Mouse (Mus musculus): ENCODE measurements around the gene Hhipl2.
"Not testable (repeated sequence)": the region's sequence is repeated elsewhere in the genome, so short reads cannot be mapped to it uniquely, and the experiment has no call there.

The Hhipl2 gene

DNA sequence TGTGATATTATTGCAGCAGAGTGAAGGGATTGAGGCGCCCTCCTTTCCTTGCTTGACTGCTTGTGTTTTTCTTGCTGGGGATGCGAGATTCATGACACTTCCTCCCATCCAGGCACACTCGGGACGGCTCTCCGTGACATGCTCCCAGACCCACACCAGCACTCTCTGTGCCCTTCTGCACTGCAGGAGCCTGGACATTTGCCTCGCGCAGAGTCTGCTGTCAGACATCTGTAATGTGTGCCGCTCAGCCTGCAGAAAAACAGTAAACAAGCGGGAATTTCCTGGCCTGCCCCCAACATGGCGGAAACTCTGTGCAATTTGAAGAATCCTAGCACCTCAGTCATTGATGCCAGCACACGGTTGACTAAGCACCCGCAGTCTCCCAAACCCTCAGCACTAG, at the start of gene Hhipl2:
Gene Hhipl2 (plus strand): TSS at position 343 of the 400 bp plus-strand sequence.
- DNase-seq (ENCODE audit: low spot score) = no peak

DNA sequence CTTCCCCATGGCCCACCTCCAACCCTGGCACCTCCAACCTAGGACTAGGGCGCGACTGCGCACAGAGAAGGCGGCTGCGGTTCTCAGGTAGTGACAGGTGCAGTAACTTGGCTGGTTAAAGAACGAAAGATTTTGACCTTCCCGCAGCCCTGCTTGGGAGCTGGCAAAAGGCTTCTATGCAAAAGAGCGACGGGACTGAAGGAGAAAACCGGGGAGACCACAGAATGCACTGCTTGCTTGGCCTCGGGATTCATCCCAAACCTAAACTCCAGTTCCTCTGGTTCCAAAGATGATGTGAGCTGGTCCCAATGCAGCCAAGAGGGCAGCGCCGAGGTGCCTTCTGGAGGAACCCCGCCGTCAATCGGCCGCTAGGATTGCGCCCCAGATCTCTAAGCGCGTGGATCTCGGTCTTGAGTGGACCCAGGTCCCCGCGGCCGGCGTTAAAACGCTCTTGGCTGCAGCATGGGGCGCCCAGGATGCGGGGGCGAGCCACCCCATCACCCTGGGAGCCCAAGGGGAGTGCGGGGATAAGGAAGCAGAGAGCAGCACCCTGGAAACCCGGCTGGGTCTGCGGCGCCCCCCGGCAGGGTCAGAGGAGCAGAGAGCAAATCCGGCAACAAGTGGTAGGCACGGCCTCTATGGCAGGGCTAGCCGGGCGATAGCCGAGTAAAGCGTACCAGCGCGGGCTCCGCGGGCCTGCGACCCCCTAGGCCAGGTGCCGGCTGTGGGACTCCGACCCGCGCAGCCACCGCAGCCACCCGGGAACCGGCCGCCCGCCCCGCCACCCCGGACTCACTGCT, 49.2 kb upstream of the Hhipl2 start:
- no peak for DNase-seq (ENCODE audit: low spot score)

DNA sequence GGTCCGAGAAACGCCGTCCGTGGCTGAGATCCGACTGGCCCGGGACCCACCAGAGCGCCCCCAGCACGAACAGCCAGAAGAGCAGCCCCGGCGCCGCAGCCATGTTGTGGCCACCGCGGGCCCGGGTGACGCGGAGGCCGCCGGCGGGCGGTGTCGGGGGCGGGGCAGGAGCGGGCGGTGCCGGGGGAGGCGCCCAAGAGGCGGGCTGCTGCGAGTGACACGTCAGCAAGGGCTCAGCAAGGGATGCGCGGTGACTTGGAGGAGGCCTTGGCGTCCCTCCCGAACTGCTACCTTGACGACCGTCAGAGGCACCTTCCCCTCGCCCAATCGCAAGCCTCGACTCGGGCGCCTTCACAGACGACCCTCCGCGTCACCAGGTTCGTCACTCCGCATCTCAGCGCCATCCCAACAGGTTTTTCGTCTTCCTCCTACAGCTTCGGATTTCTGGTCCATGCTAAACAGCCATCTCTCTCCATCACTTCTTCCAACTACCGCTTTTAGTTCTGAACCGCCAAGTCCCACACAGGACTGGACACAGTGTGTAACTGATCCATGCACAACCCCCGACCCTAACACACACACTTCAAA, 48.5 kb upstream of the Hhipl2 start, which contains the start of gene Mia3:
Gene Mia3 (minus strand): TSS at position 127 of the 588 bp plus-strand sequence.
- DNase-seq (ENCODE audit: low spot score) = peak; percentile 86

DNA sequence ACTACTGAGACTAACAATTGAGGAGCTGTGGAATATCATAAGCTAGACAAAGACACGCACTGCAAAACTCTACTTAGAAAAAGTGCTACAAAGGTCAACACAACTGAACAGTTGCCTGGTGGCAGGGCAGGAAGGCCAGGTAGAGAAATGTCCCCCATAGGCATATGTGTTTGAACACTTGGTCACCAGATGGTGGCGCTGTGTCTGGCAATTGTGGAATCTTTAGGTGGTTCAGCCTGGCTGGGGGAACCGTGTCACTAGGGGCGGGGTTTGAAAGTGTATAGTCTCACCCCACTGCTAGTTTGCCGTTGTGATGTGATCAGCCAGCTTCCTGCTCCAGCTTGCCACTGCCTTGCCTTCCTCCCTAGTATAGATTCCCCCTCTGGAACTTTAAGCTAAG, 43.3 kb upstream of the Hhipl2 start:
- no peak for DNase-seq (ENCODE audit: low spot score)

DNA sequence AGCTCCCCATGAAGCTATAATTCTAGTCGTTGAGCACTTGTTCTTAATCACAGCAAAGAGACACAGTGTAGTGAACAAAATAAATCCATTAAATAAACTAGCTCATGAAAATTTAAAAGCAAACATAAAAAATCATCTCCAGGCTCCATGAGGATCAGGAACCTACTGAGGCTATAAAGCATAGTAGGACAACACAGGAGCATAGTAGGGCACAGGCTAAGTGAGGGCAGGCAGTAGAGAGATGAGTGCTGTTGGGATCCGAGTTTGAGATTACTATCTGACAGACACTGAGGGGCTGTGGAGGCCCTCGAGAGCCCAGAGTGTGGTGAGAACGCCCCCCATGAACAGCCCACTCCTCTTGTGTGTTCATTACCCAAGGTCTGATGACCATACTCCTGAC, 41.0 kb upstream of the Hhipl2 start:
- DNase-seq (ENCODE audit: low spot score) = no peak

DNA sequence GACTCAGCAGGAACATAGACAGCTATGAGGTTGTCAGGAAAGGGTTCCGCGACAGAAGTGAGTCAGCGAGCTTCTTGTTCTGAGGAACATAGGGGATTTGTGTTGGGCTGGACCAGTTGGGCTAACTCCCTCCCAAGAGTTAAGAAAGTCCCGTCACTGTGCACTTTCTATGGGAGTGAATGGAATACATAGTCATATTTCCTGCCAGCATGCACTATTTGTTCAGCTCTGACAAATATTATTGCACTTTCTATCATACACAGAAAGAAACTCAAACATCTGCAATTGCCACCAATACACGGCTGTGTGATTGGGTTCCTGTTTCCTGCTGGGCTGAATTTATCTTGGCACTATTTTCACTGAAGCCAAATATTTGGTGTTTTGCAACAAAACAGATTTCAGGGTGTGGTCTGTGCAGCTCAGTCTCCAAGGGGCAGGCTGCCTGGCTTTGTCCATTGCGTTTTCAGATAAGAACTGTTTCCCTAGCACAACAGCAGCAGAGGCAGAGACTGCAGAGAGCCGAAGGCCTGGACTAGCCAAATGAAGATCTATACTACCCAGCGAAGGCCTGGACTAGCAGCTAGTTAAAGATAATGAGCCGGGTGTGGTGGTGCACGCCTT, 39.6 kb upstream of the Hhipl2 start:
- DNase-seq (ENCODE audit: low spot score) = no peak

DNA sequence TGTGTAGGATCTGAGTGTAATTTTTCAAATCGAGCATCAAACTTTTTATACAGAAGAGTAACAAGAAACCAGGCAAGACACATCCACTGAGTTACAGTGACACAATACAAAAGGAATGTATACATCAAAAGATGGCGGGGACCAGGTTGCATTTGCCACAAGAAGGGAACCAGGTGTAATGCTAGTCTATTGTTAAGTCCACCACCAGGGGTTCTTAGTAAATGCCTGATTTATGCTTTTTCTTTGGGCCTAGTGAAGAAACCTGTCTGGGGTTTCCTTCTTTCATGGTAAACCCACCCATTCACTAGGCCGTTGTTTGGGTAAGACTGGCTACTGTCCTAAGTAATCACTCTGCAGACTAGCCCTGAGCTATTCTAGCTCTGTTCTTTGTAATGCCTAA, 38.6 kb upstream of the Hhipl2 start:
- not testable (repeated sequence) for DNase-seq (ENCODE audit: low spot score)

DNA sequence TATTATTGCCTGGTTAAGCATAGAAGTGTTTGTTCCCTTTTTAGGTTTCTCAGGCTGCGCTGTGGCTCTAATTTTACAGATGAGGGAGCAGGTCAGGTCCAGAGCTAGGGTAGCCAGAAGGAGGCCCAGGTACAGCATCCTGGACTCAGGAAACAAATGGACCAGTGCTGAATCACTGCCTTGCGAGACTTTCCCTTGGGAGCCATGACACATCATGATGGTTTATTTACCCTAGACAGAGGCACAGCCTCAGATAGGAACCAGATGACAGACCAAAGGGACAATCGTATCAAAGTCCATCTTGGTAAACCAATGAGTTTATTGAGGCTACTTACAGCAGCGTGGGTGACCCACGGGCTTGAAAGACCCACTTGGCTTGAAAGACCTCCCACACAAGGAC, 36.2 kb upstream of the Hhipl2 start:
- DNase-seq (ENCODE audit: low spot score) = no peak

DNA sequence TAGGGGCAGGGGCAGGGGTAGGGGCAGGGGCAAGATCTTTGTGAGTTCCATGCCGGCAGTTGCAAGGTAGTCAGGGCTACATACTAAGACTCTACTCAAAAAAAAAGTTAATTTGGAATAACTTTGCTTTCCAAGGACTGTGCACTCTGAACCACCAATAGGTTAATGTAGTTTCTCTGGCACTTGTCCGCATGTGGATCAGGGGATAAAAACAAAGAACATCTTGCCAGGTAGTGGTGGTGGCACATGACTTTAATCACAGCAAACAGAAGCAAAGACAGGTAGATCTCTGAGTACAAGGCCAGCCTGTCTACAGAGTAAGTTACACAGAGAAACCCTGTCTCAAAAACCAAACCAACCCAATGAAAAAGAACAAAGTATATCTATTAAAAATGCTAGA, 35.4 kb upstream of the Hhipl2 start:
- no peak for DNase-seq (ENCODE audit: low spot score)

DNA sequence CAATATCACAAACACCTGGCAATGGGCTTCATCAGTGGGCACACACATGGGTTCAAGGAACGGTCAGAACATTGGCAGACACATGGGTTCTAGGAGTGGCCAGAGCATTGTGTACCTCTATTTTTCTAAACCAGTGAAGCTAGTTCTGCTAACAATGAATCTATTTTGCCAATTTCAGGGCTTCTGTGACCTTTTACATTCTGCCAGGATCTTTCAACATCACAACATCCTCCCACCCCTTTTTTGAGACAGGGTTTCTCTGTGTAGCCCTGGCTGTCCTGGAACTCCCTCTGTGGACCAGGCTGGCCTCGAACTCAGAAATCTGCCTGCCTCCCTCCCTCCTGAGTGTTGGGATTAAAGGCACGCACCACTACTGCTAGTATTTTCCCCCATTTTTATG, 30.6 kb upstream of the Hhipl2 start:
- DNase-seq (ENCODE audit: low spot score) = not testable (repeated sequence)

DNA sequence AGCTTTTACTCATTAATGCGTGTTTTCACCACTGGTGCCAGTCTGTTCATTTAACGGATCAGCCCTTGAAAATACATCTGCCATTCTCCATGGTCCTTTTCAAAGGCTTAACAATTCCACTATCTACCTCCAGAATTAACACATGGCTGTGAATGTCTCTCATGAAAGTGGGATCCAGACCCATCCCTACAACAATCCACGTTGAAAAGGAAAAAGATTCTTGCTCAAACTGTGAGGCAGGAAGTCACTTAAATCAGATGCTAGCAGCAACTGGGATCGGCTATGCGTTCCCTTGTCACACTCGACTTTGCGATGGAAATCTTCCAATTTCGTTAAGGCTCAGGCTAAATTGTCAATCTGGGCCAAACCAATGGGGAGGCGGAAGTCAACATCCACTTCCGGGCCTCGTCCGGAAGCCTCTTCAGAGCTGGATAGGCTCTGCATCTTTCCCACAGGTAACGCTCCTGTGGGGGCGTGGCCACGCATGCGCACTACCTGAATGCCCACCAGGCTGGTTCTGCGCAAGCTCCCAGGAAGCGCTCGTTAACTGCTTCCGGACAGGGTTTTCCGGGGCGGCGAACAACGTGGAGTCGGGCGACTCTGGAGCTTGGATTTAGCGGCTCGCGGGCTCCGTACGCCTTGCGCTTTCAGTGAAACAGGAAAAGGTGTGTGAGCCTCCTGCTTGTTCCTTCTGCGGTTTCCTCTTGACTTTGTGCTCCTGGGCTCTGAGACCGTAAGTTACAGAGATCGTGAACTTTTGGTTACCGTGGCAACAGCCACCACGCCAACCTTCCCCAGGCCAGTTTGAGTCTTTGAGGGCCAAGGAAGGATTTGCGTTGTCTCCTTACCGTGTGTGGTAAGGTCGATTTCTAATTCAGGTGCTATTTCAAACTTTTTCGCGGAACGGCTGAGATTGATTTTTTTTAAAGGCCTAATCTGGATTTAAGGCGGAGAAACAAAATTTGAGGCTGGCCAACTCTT, 29.3 kb upstream of the Hhipl2 start, which contains the start of gene Taf1a:
Gene Taf1a (plus strand): TSS at position 556 of the 981 bp plus-strand sequence.
- DNase-seq (ENCODE audit: low spot score) = peak; percentile 86

DNA sequence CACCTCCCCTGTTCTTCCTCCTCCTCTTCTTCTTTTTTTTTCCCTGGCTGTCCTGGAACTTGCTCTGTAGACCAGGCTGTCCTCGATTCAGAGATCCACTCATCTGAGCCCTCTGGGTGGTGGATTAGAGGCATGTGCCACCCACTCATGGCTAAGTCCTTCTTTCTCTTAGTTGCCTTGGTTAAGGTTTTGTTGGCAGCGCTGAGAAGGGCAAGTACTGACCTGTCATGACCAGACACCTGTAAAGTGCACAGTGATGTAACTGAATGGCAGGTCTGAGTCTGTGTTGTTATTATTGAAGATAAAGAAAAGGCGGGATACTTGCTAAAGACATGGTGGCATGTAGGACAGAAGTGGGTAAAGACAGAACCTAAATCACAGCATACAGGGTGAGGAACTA, 14.6 kb upstream of the Hhipl2 start:
- no peak for DNase-seq (ENCODE audit: low spot score)

DNA sequence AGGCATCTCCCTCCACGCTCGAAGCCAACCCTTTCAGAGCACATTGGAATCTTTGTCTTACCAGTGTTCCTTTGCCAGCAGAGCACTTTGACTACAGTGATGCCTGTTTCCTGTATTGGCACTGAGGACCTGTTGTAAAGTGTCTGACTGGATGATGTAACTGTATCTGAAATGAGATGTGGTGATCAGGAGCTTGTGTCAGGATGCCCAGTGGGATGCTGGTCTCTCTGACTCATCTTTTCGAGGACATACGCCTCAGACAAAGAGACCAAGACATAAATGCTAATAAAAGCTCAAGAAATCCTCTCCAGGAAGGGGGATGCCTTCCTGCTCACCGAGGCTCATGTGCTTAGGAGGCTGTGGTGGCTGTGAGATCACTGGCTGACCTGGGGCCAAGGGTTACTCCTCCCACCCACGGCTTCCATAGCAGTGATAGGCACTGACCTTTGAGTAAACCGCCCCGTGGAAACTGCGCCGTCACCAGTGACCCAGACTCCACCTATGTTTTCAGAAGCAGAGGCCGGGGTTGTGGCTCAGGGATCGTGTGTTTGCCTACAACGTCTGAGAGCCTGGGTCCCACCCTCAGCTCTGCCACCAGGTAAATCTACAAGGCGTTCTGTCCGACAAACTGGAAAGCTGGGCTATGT, 3.8 kb upstream of the Hhipl2 start:
- no peak for DNase-seq (ENCODE audit: low spot score)

DNA sequence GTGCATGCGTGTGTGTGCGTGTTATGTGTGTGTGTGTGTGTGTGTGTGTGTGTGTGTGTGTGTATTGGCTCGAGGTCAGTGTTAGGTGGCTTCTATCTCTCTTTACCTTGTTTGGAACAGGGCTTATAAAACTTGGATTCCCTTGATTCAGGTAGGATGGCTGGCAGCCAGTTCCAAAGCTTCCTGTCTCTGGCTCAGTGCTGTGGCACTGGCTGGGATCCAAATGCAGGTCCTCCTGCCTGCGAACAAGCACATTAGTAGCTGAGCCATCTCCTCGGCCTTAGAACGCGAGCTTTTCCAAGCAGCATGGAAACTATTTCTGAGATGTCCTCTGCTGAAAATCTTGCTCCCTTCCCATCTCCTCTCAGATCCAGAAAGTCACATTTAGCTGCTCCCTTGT, 1.7 kb downstream of the Hhipl2 start:
- no peak for DNase-seq (ENCODE audit: low spot score)

DNA sequence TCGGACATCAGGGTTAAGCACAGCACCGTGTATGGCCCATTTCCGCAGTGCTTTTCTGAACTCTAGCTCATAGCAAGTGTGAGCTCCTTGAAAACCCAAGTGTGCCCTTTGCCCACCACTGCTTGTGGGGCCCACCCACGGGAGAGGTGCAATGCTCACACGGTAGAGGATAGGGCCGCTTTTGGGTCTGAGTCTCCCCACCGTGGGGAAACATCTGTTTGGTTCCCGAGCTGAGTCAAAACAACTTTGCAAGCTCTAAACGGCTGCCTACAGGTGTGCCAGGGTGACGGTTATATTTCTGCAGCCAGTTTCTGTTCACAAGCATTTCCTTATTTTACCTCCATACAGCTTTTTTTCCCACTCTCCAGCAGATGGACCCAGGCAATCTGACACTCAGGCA, 2.3 kb downstream of the Hhipl2 start:
- no peak for DNase-seq (ENCODE audit: low spot score)

DNA sequence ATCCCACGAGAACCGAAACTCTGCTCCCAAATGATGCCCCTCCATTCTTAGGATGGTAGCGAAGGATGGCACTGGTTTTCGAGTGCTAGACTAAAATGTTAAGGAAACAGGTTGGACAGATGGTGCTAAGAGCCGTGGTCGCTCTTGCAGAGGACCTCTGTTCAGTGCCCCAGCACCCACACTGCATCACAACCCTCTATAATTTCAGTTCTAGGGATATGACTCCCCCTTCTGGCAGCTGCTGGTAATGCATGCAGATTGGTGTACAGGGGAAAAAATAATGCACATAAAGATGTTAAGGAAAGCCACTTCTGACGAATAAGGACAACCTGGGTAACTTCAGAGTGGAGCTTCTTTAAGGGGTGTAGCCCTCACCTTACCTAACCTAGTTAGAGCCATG, 6.1 kb downstream of the Hhipl2 start:
- DNase-seq (ENCODE audit: low spot score) = no peak

DNA sequence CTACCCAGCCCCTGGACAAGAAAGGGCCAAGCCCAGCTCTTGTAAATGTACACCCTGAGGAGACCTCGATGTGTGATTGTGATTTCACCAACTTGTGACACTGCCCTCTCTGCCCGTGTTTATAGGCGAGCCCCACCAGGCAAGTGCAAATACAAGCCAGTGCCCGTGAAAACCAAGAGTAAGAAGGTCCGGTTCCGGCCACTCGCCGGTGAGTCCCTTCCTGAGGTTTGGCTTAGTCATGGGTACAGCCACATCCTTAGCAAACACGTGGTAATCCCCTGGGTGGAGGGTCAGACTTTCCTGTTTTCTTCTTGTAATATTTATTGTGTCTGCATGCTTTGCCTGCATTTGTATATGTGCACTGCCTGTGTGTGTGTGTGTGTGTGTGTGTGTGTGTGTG, 16.9 kb downstream of the Hhipl2 start:
- no peak for DNase-seq (ENCODE audit: low spot score)

DNA sequence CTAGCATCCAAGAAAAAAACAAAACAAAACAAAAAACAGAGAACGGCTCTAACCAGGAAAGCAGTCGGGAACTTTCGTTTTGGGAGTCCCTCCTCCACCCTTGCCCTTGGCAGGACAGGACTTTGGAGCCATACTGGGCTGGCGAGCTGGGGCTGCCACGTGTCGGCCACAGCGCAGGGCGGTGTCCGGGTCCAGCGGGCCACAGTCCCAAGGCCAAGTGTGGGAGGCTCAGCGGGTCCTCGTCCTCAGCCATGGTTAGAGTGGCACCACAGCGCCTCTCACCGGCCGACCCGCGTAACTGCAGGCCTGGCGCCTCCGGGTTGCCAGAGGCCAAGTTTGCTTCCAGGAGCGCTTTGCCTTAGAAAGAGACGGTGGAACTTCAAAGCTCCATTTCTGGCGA, 21.0 kb downstream of the Hhipl2 start:
- peak; percentile 21 for DNase-seq (ENCODE audit: low spot score)

DNA sequence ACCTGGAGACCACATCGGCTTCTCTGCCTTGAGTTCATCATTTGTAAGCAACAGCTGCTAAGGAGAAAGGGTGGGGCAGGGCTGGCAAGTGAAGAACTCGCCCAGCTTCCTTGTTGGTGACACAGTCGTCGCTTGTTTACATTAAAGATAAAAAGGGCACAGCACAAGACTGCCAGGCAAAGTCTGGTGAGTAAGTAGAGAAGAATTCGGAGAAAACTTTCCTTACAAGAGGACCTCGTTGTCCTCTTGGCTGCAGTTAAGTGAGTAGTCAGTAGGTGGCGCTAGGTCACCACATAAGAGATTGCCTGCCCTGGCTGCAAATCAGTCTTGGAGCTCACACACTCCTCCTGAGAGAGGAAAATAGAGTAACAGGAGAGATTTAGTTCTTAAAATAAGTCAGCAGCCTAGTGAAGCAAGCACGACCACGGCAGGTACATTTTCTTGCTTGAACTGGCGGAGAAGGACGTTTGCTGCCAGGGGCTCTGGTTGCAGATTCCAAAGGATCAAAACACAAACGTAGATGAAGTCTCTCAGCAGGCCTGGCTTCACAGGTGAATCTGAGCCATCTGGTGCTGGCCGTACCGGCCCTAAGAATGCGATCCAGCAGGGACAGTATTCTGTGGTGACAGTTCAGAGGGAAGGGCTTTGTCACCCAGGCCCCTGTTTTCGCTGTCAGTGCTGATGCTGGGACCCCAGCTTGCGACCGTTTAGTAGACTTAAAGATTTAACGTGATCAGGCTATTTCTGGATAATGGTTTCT, 24.2 kb downstream of the Hhipl2 start:
- peak; percentile 40 for DNase-seq (ENCODE audit: low spot score)

DNA sequence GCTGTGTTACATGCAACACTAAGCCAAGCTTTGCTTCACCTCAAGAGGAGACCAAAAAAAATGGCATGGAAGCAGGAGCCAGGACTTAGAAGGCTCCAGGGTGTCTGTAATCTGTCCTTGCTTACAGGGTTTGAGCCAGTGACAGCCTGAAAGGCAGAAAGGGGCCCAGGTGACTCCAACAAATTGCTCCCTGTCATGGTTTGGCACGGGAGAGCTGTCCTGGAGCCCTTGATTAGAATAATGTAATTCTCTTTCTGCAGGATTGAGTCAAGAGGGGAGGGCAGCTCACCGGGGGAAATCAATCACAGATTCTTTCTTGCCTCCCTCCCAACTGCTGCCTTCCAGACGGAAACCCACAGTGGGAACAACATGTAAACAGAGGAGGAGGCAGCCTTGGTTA, 35.1 kb downstream of the Hhipl2 start:
- no peak for DNase-seq (ENCODE audit: low spot score)
